Mouse (Mus musculus): Measurements from ENCODE around the gene Tmx4. TPM values are rescaled to one million over a fixed set of nuclear protein-coding genes. Genes with fewer than 3 reads are reported as not detected.

Tmx4 gene
- 38.5 TPM for polyA plus RNA-seq (2017; shearing (Covaris generic))

GRCm38 (mm10) chr2:134643514-134644300 lies at the start of gene Tmx4:
Gene Tmx4, minus strand, starts transcription at chr2:134644145.

GRCm38 (mm10) chr2:134554221-134554727 lies 89.7 kb downstream of the Tmx4 start, which contains the start of gene Hao1:
Gene Hao1, minus strand, starts transcription at chr2:134554368.

Other genes starting within 250 kb of the Tmx4 start
- not detected for gene Hao1, start 89.8 kb downstream of the Tmx4 start, polyA plus RNA-seq (2017; shearing (Covaris generic))
- not detected for gene Plcb1, start 141.9 kb upstream of the Tmx4 start, polyA plus RNA-seq (2017; shearing (Covaris generic))

Data from effector memory CD4-positive, alpha-beta T cell, adult 5 months (primary cell).